Mouse (Mus musculus) lung, embryonic 14.5 days (tissue): ENCODE measurements around the gene Tnfaip8l2. TPM values are rescaled to one million over a fixed set of nuclear protein-coding genes. Genes with fewer than 3 reads are reported as not detected.
"Not testable (repeated sequence)": the region's sequence is repeated elsewhere in the genome, so short reads cannot be mapped to it uniquely, and the experiment has no call there.

Experiments used
- ATAC-seq: fragments of 200-750 bp; cut with Nextera tagmentation; 2 replicates; pipeline ENCODE4 v1.8.0; 2017; ENCODE audit warnings: mild to moderate bottlenecking, moderate TSS enrichment, moderate library complexity; ENCODE audit not compliant: insufficient read depth
- DNase-seq: peaks from one replicate; pipeline ENCODE4 v3.0.0-alpha.2; 2015
- H3K27ac ChIP-seq: fragments of 300-500 bp; sonication (generic); 2 replicates; pipeline ENCODE4 v1.5.1; 2014; ENCODE audit warnings: low read depth, mild to moderate bottlenecking, moderate library complexity
- H3K27me3 ChIP-seq: fragments of 300-500 bp; sonication (generic); 2 replicates; pipeline ENCODE4 v1.6.1; 2014; ENCODE audit warnings: low read length, control low read depth; ENCODE audit not compliant: insufficient read depth
- H3K36me3 ChIP-seq: fragments of 300-500 bp; sonication (generic); 2 replicates; pipeline ENCODE4 v1.6.1; 2014; ENCODE audit warnings: control low read depth; ENCODE audit not compliant: insufficient read depth
- H3K4me1 ChIP-seq: fragments of 300-500 bp; sonication (generic); 2 replicates; pipeline ENCODE4 v1.6.1; 2014; ENCODE audit warnings: antibody characterized with exemption, control low read depth; ENCODE audit not compliant: insufficient read depth
- H3K4me2 ChIP-seq: fragments of 300-500 bp; sonication (generic); 2 replicates; pipeline ENCODE4 v1.6.1; 2014; ENCODE audit warnings: mild to moderate bottlenecking
- H3K4me3 ChIP-seq: fragments of 300-500 bp; sonication (generic); 2 replicates; pipeline ENCODE4 v1.5.1; 2014; ENCODE audit warnings: low read depth, low read length
- H3K9ac ChIP-seq: fragments of 300-500 bp; sonication (generic); 2 replicates; pipeline ENCODE4 v1.6.1; 2014
- H3K9me3 ChIP-seq: fragments of 300-500 bp; sonication (generic); 2 replicates; pipeline ENCODE4 v1.6.1; 2016; ENCODE audit warnings: low read depth, low read length, control low read depth
- CTCF ChIP-seq: IDR thresholded peaks from 2 replicates; pipeline ENCODE4 v1.5.1; 2016; ENCODE audit warnings: antibody characterized with exemption, low read depth
- WGBS: fragments of 180-500 bp; shearing (Covaris S2); extraction: QIAGEN DNeasy Blood & Tissue Kit; methylation state at CpG from one replicate; pipeline ENCODE4 v1.1.7; 2014; 5-methylcytosine and 5-hydroxymethylcytosine counted together
- polyA plus RNA-seq: library from polyadenylated mRNA; unstranded; fragments of >200 nt; fragmentation: Nextera tagmentation; extraction: Ambion mirVana; gene quantifications from 2 replicates; pipeline ENCODE4 v1.2.1, GENCODE M21; 2014

Tnfaip8l2 gene
- polyA plus RNA-seq, 1 experiment from 2014 or later = 3.2 TPM

- no peak for DNase-seq
- Histone ChIP-seq H3K4me2 (peak overlapping the region; percentile 71), H3K27ac (peak overlapping the region; percentile 75; the same call in 1 of the 2 replicates), H3K9ac (peak overlapping the region; percentile 74), H3K27me3 (no peaks in the 10 kb centered on the region), H3K9me3 (no peaks in the 10 kb centered on the region), H3K4me1 (no peaks in the 10 kb centered on the region), H3K36me3 (peaks cover 25% of the 10 kb centered on the region), H3K4me3 (peak overlapping the region; percentile 61)
- 0 out of 2 replicates have a peak, but pooled peaks have one; percentile 9 for ATAC-seq
- WGBS = 52% methylated on average over 11 of the region's 11 CpGs
- TF ChIP-seq CTCF = no peak
Measured at GRCm38 (mm10) chr3:95133176-95133575, 9.0 kb downstream of the Tnfaip8l2 start.

- peaks cover 25% of the 10 kb centered on the region for H3K36me3 ChIP-seq
- H3K4me1 ChIP-seq, H3K4me3 ChIP-seq, H3K9ac ChIP-seq, H3K9me3 ChIP-seq, ATAC-seq, H3K4me2 ChIP-seq, H3K27ac ChIP-seq, H3K27me3 ChIP-seq, DNase-seq: not testable (repeated sequence)
- peak; percentile 21; the same call in 1 of the 2 replicates for TF ChIP-seq CTCF
- 82% methylated on average over 2 of the region's 2 CpGs for WGBS
Measured at GRCm38 (mm10) chr3:95132389-95132788, 9.8 kb downstream of the Tnfaip8l2 start.

DNA sequence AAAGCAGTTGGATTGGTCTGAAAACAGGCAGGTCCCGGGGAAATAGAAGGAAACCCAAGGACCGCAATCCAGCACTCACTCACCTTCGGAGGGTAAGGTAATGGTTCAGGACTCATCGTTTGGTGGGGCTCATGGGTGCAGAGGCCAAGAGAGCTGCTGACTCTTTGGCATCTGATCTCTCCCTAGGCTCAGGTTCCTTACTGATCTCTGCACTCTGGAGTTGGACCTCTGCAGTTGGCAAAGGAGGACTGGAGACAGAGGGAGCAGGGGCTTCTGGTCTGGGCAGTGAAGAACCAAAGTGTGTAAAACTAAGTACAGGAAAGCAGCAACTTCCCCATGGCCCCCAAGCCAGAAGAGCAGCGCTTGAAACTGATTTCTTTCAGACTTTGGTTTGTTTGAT is 12.1 kb downstream of the Tnfaip8l2 start:
- no peak for TF ChIP-seq CTCF
- H3K36me3 ChIP-seq = peaks cover 25% of the 10 kb centered on the region
- 77% methylated on average over 5 of the region's 5 CpGs for WGBS
- ATAC-seq (no peak), DNase-seq (no peak)
- H3K27ac ChIP-seq = no peak overlapping the region
- H3K4me3 ChIP-seq = no peak overlapping the region
- no peaks in the 10 kb centered on the region for H3K9me3 ChIP-seq
- no peaks in the 10 kb centered on the region for H3K27me3 ChIP-seq
- H3K9ac ChIP-seq = no peak overlapping the region
- H3K4me1 ChIP-seq = peaks cover 1% of the 10 kb centered on the region
- no peak overlapping the region for H3K4me2 ChIP-seq

- DNase-seq (no peak), ATAC-seq (no peak)
- Histone ChIP-seq H3K27ac (no peak overlapping the region), H3K27me3 (no peaks in the 10 kb centered on the region), H3K36me3 (peaks cover 25% of the 10 kb centered on the region), H3K9ac (no peak overlapping the region), H3K9me3 (no peaks in the 10 kb centered on the region), H3K4me2 (no peak overlapping the region), H3K4me3 (no peak overlapping the region), H3K4me1 (peaks cover 5% of the 10 kb centered on the region)
- TF ChIP-seq CTCF = no peak
- 40% methylated on average over 6 of the region's 6 CpGs for WGBS
Measured at GRCm38 (mm10) chr3:95129226-95129651, 12.9 kb downstream of the Tnfaip8l2 start.

- Histone ChIP-seq H3K9me3 (no peaks in the 10 kb centered on the region), H3K27me3 (no peaks in the 10 kb centered on the region), H3K9ac (no peak overlapping the region; the same call in 1 of the 2 replicates), H3K4me3 (no peak overlapping the region), H3K4me1 (peaks cover 5% of the 10 kb centered on the region), H3K36me3 (peaks cover 49% of the 10 kb centered on the region), H3K4me2 (no peak overlapping the region), H3K27ac (peak overlapping the region; percentile 47)
- peak; percentile 81 for DNase-seq
- WGBS = 4% methylated on average over 5 of the region's 5 CpGs
- no peak for TF ChIP-seq CTCF
- peak; percentile 39; the same call in 1 of the 2 replicates for ATAC-seq
Measured at GRCm38 (mm10) chr3:95124972-95125371, 17.2 kb downstream of the Tnfaip8l2 start.

- H3K9me3 ChIP-seq = no peaks in the 10 kb centered on the region
- WGBS = 51% methylated on average over 6 of the region's 6 CpGs
Measured at GRCm38 (mm10) chr3:95124246-95124645, 17.9 kb downstream of the Tnfaip8l2 start, which contains the start of gene Tmod4. Gene Tmod4, plus strand, starts transcription at chr3:95124476.

DNA sequence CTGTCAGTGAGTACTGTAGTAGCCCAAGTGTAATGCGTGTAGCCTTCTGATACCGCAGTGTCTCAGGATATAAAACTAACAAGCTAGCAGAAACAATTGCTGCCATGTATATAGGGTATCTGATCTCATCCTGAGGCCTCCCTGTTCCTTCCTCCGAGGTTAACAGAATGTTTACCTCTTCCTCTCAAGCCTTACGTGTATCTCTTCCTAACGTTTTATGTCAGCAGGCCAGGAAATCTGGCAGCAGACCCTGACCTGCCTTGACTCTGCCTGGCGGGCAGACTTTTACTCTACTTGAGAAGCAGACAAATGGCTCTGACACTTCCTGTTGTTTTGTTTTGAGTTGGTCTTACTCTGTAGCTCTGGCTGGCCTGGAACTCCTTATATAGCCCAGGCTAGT is 20.6 kb downstream of the Tnfaip8l2 start:
- DNase-seq = peak; percentile 69
- no peak overlapping the region for H3K4me3 ChIP-seq
- H3K9me3 ChIP-seq = no peaks in the 10 kb centered on the region
- no peaks in the 10 kb centered on the region for H3K27me3 ChIP-seq
- peak; percentile 59 for ATAC-seq
- H3K27ac ChIP-seq = peak overlapping the region; percentile 73
- peaks cover 67% of the 10 kb centered on the region for H3K36me3 ChIP-seq
- H3K4me1 ChIP-seq = peaks cover 5% of the 10 kb centered on the region
- no peak overlapping the region for H3K9ac ChIP-seq
- WGBS = 52% methylated on average over 6 of the region's 6 CpGs
- no peak for TF ChIP-seq CTCF
- no peak overlapping the region for H3K4me2 ChIP-seq

More at GRCm38 (mm10) chr3:95124246-95124645, 17.9 kb downstream of the Tnfaip8l2 start, which contains the start of gene Tmod4:
- DNase-seq (peak; percentile 29), ATAC-seq (peak; percentile 32; the same call in 1 of the 2 replicates)
- Histone ChIP-seq H3K27ac (peak within 1 kb of the TSS; percentile 47), H3K4me3 (no peak within 1 kb of the TSS), H3K36me3 (peaks cover 50% of the 10 kb centered on the region), H3K4me1 (peaks cover 5% of the 10 kb centered on the region), H3K4me2 (no peak within 1 kb of the TSS), H3K27me3 (no peaks in the 10 kb centered on the region), H3K9ac (no peak within 1 kb of the TSS; the same call in 1 of the 2 replicates)
- TF ChIP-seq CTCF = peak; percentile 71
